Mouse (Mus musculus): ENCODE results near the gene Cpxm2.

GRCm38 (mm10) chr7:132162254-132162653 is 7.7 kb upstream of the Cpxm2 start:
- no peak for TF ChIP-seq ZKSCAN1 (IDR thresholded peaks at IDR 0.05; ENCODE audit: borderline replicate concordance, low read depth, low read length)
- no peak for TF ChIP-seq POLR2A (IDR thresholded peaks at IDR 0.05; ENCODE audit: low read depth, low read length)
- TF ChIP-seq CTCF (conservative IDR thresholded peaks at IDR 0.05 in 1 of 2, IDR thresholded peaks at IDR 0.05 in 1 of 2; ENCODE audit: low read depth in 2 of 2, low read length in 2 of 2): no peak
- no peak for TF ChIP-seq ETS1 (conservative IDR thresholded peaks at IDR 0.05; ENCODE audit: low read depth, low read length)
- no peak for TF ChIP-seq ZC3H11A (IDR thresholded peaks at IDR 0.05; ENCODE audit: low read depth, low read length)
